Mouse (Mus musculus) adrenal gland, postnatal 36 days (tissue): Measurements from ENCODE around the gene Rab30. TPM values are rescaled to one million over a fixed set of nuclear protein-coding genes. Genes with fewer than 3 reads are reported as not detected.

Source experiments
- total RNA-seq, 2 experiments: library from RNA; stranded (reverse); gene quantifications; 2 replicates each; pipeline ENCODE4 v1.2.3; 2021

Gene Rab30
- total RNA-seq, 2 experiments from 2014 or later = 3.7 to 6.2 TPM

Other genes starting within 250 kb of the Rab30 start
- 10 to 100 TPM; 45.6 to 54.6 TPM for gene Ccdc90b, start 180.5 kb upstream of the Rab30 start, total RNA-seq
- 1 to 10 TPM; 8.1 to 9.0 TPM for gene Ankrd42, start 104.5 kb upstream of the Rab30 start, total RNA-seq
- gene Pcf11, start 71.7 kb upstream of the Rab30 start, total RNA-seq = 10 to 100 TPM; 61.5 to 64.7 TPM
- 1 to 10 TPM in 1 of 2 experiments, under 1 TPM in 1; 0.76 to 1.2 TPM for gene Ddias, start 132.6 kb downstream of the Rab30 start, total RNA-seq
- gene Prcp, start 132.9 kb downstream of the Rab30 start, total RNA-seq = 10 to 100 TPM; 12.9 to 13.8 TPM